Mouse (Mus musculus): ENCODE measurements around the gene Prdx5. TPM values are rescaled to one million over a fixed set of nuclear protein-coding genes. Genes with fewer than 3 reads are reported as not detected.

Prdx5 gene
- polyA plus RNA-seq, 1 experiment = 56.4 TPM

GRCm38 (mm10) chr19:6933436-6934194, 23.7 kb upstream of the Prdx5 start:
- Histone ChIP-seq H3K9ac (ENCODE audit: low read depth, poor library complexity, severe bottlenecking) (peak overlapping the region; percentile 53), H3K4me3 (ENCODE audit: low read depth, low read length) (peak overlapping the region; percentile 54), H3K36me3 (ENCODE audit: control insufficient read depth, insufficient read depth, low read length, poor library complexity, severe bottlenecking) (no peaks in the 10 kb centered on the region), H3K27ac (ENCODE audit: insufficient read depth, low read length) (no peak overlapping the region), H3K27me3 (ENCODE audit: control insufficient read depth, insufficient read depth, low read length, poor library complexity, severe bottlenecking) (no peaks in the 10 kb centered on the region), H3K9me3 (replicated peaks; ENCODE audit: control insufficient read depth, insufficient read depth, low read length, poor library complexity, severe bottlenecking) (no peaks in the 10 kb centered on the region), H3K4me1 (ENCODE audit: control insufficient read depth, insufficient read depth, low read length) (peaks cover 2% of the 10 kb centered on the region)
- TF ChIP-seq POLR2A (IDR thresholded peaks at IDR 0.05; ENCODE audit: insufficient read depth, low read length) (no peak), EP300 (IDR thresholded peaks at IDR 0.05; ENCODE audit: insufficient read depth, low read depth, low read length) (no peak), CTCF (IDR thresholded peaks at IDR 0.05; ENCODE audit: low read depth, low read length) (no peak)

DNA sequence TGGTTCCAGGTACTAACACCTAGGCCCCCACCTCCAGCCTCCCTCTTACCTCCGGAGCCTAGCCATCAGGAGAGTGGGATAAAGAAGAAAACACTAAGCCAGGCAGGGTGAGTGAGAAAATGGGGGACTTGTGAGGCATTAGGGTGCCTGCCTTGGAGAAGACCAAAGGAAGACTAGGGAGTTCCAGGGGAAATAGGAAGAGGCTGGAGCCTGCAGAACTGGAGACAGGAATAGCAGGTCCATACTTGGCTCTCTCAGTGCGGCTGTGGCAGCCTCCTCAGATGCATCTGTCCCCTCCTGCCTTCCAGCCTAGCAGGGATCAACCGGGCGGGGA, 23.2 kb upstream of the Prdx5 start:
- TF ChIP-seq CTCF (IDR thresholded peaks at IDR 0.05; ENCODE audit: low read depth, low read length) = no peak
- TF ChIP-seq EP300 (IDR thresholded peaks at IDR 0.05; ENCODE audit: insufficient read depth, low read depth, low read length) = no peak
- TF ChIP-seq POLR2A (IDR thresholded peaks at IDR 0.05; ENCODE audit: insufficient read depth, low read length) = no peak
- H3K9ac ChIP-seq (ENCODE audit: low read depth, poor library complexity, severe bottlenecking) = no peak overlapping the region
- peaks cover 2% of the 10 kb centered on the region for H3K4me1 ChIP-seq (ENCODE audit: control insufficient read depth, insufficient read depth, low read length)
- H3K4me3 ChIP-seq (ENCODE audit: low read depth, low read length) = no peak overlapping the region
- no peaks in the 10 kb centered on the region for H3K9me3 ChIP-seq (replicated peaks; ENCODE audit: control insufficient read depth, insufficient read depth, low read length, poor library complexity, severe bottlenecking)
- no peaks in the 10 kb centered on the region for H3K27me3 ChIP-seq (ENCODE audit: control insufficient read depth, insufficient read depth, low read length, poor library complexity, severe bottlenecking)
- H3K36me3 ChIP-seq (ENCODE audit: control insufficient read depth, insufficient read depth, low read length, poor library complexity, severe bottlenecking) = no peaks in the 10 kb centered on the region
- no peak overlapping the region for H3K27ac ChIP-seq (ENCODE audit: insufficient read depth, low read length)

- Histone ChIP-seq H3K27me3 (ENCODE audit: control insufficient read depth, insufficient read depth, low read length, poor library complexity, severe bottlenecking) (no peaks in the 10 kb centered on the region), H3K4me1 (ENCODE audit: control insufficient read depth, insufficient read depth, low read length) (peaks cover 2% of the 10 kb centered on the region), H3K36me3 (ENCODE audit: control insufficient read depth, insufficient read depth, low read length, poor library complexity, severe bottlenecking) (no peaks in the 10 kb centered on the region), H3K9me3 (replicated peaks; ENCODE audit: control insufficient read depth, insufficient read depth, low read length, poor library complexity, severe bottlenecking) (no peaks in the 10 kb centered on the region), H3K27ac (ENCODE audit: insufficient read depth, low read length) (no peak overlapping the region), H3K9ac (ENCODE audit: low read depth, poor library complexity, severe bottlenecking) (no peak overlapping the region), H3K4me3 (ENCODE audit: low read depth, low read length) (no peak overlapping the region)
- TF ChIP-seq EP300 (IDR thresholded peaks at IDR 0.05; ENCODE audit: insufficient read depth, low read depth, low read length) (no peak), CTCF (IDR thresholded peaks at IDR 0.05; ENCODE audit: low read depth, low read length) (no peak), POLR2A (IDR thresholded peaks at IDR 0.05; ENCODE audit: insufficient read depth, low read length) (no peak)
Measured at GRCm38 (mm10) chr19:6932018-6932417, 22.1 kb upstream of the Prdx5 start.

- no peak overlapping the region for H3K9ac ChIP-seq (ENCODE audit: low read depth, poor library complexity, severe bottlenecking)
- TF ChIP-seq CTCF (IDR thresholded peaks at IDR 0.05; ENCODE audit: low read depth, low read length) (no peak), POLR2A (IDR thresholded peaks at IDR 0.05; ENCODE audit: insufficient read depth, low read length) (no peak), EP300 (IDR thresholded peaks at IDR 0.05; ENCODE audit: insufficient read depth, low read depth, low read length) (no peak)
- H3K27me3 ChIP-seq (ENCODE audit: control insufficient read depth, insufficient read depth, low read length, poor library complexity, severe bottlenecking) = no peaks in the 10 kb centered on the region
- peaks cover 2% of the 10 kb centered on the region for H3K4me1 ChIP-seq (ENCODE audit: control insufficient read depth, insufficient read depth, low read length)
- no peaks in the 10 kb centered on the region for H3K36me3 ChIP-seq (ENCODE audit: control insufficient read depth, insufficient read depth, low read length, poor library complexity, severe bottlenecking)
- no peak overlapping the region for H3K4me3 ChIP-seq (ENCODE audit: low read depth, low read length)
- no peaks in the 10 kb centered on the region for H3K9me3 ChIP-seq (replicated peaks; ENCODE audit: control insufficient read depth, insufficient read depth, low read length, poor library complexity, severe bottlenecking)
- H3K27ac ChIP-seq (ENCODE audit: insufficient read depth, low read length) = no peak overlapping the region
Measured at GRCm38 (mm10) chr19:6931002-6931401, 21.1 kb upstream of the Prdx5 start.

- Histone ChIP-seq H3K4me3 (ENCODE audit: low read depth, low read length) (no peak overlapping the region), H3K4me1 (ENCODE audit: control insufficient read depth, insufficient read depth, low read length) (peaks cover 2% of the 10 kb centered on the region), H3K9me3 (replicated peaks; ENCODE audit: control insufficient read depth, insufficient read depth, low read length, poor library complexity, severe bottlenecking) (no peaks in the 10 kb centered on the region), H3K9ac (ENCODE audit: low read depth, poor library complexity, severe bottlenecking) (no peak overlapping the region), H3K27me3 (ENCODE audit: control insufficient read depth, insufficient read depth, low read length, poor library complexity, severe bottlenecking) (no peaks in the 10 kb centered on the region), H3K36me3 (ENCODE audit: control insufficient read depth, insufficient read depth, low read length, poor library complexity, severe bottlenecking) (no peaks in the 10 kb centered on the region), H3K27ac (ENCODE audit: insufficient read depth, low read length) (no peak overlapping the region)
- no peak for TF ChIP-seq EP300 (IDR thresholded peaks at IDR 0.05; ENCODE audit: insufficient read depth, low read depth, low read length)
- no peak for TF ChIP-seq CTCF (IDR thresholded peaks at IDR 0.05; ENCODE audit: low read depth, low read length)
- no peak for TF ChIP-seq POLR2A (IDR thresholded peaks at IDR 0.05; ENCODE audit: insufficient read depth, low read length)
Measured at GRCm38 (mm10) chr19:6928080-6928479, 18.2 kb upstream of the Prdx5 start.

DNA sequence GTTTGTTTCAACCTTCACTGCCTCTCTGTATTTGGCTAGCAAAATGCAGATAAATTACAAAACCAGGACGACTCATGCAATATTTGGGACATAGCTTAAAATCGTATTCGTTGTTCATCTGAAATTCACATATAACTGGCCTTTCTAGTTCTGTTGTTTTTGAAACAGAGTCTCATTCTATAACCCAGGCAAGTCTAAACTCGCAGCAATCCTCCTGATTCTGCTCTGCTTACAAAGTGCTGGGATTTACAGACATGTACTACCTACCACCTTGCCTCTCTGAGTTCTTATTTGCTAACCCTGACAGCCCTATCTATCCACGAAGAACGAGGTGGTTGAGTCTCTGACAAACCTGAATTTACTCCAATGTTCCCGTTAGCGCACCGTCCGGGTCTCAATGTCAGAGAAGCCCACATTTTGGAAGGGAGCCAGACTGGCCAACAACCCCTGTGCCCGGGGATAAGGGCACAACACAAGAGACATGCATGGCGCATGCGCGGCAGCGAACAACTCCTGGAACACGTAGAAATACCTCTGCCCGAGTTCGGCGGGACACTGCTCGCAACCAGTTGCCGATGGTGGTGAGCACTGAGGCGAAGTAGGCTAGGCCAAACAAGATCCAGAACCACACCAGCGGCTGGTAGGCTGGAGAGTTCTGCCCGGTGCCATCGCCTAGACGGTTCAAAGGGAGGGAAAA, 16.8 kb upstream of the Prdx5 start:
- TF ChIP-seq CTCF (IDR thresholded peaks at IDR 0.05; ENCODE audit: low read depth, low read length) (no peak), EP300 (IDR thresholded peaks at IDR 0.05; ENCODE audit: insufficient read depth, low read depth, low read length) (no peak), POLR2A (IDR thresholded peaks at IDR 0.05; ENCODE audit: insufficient read depth, low read length) (no peak)
- H3K9ac ChIP-seq (ENCODE audit: low read depth, poor library complexity, severe bottlenecking) = no peak overlapping the region
- H3K4me1 ChIP-seq (ENCODE audit: control insufficient read depth, insufficient read depth, low read length) = peaks cover 4% of the 10 kb centered on the region
- no peaks in the 10 kb centered on the region for H3K9me3 ChIP-seq (replicated peaks; ENCODE audit: control insufficient read depth, insufficient read depth, low read length, poor library complexity, severe bottlenecking)
- H3K27ac ChIP-seq (ENCODE audit: insufficient read depth, low read length) = no peak overlapping the region
- no peak overlapping the region for H3K4me3 ChIP-seq (ENCODE audit: low read depth, low read length)
- H3K27me3 ChIP-seq (ENCODE audit: control insufficient read depth, insufficient read depth, low read length, poor library complexity, severe bottlenecking) = no peaks in the 10 kb centered on the region
- no peaks in the 10 kb centered on the region for H3K36me3 ChIP-seq (ENCODE audit: control insufficient read depth, insufficient read depth, low read length, poor library complexity, severe bottlenecking)

Measured in ES-Bruce4 (cell line).